Mouse (Mus musculus) embryonic fibroblast, embryonic 13.5 days (primary cell): ENCODE results near the gene Nln. TPM values are rescaled to one million over a fixed set of nuclear protein-coding genes. Genes with fewer than 3 reads are reported as not detected.

Experiments
- H3K27ac ChIP-seq: 2 replicates; pipeline ENCODE4 v1.5.1; 2012; ENCODE audit warnings: low read length, control low read depth, inconsistent platforms; ENCODE audit not compliant: insufficient read depth
- H3K4me1 ChIP-seq: 2 replicates; pipeline ENCODE4 v1.6.1; 2011; ENCODE audit warnings: low read length; ENCODE audit not compliant: control insufficient read depth, insufficient read depth
- H3K4me3 ChIP-seq: 2 replicates; pipeline ENCODE4 v1.5.1; 2011; ENCODE audit warnings: mild to moderate bottlenecking, control low read depth, low read length; ENCODE audit not compliant: insufficient read depth
- CTCF ChIP-seq: IDR thresholded peaks from 2 replicates; pipeline ENCODE4 v1.5.1; 2011; ENCODE audit warnings: mild to moderate bottlenecking, control low read depth, low read length, moderate library complexity, borderline replicate concordance; ENCODE audit not compliant: insufficient read depth
- POLR2A ChIP-seq: IDR thresholded peaks from 2 replicates; pipeline ENCODE4 v1.6.1; 2011; ENCODE audit warnings: low read depth, mild to moderate bottlenecking, control low read depth, low read length, moderate library complexity
- polyA plus RNA-seq: library from polyadenylated mRNA; stranded (reverse); fragments of >200 nt; gene quantifications from 2 replicates; pipeline ENCODE4 v1.2.4, GENCODE M21; 2011; ENCODE audit warnings: low read depth; ENCODE audit not compliant: missing spikeins, insufficient read length

Nln gene
- polyA plus RNA-seq, 1 experiment, result 44.0 TPM

- Histone ChIP-seq H3K27ac (peak overlapping the region; percentile 96), H3K4me1 (peaks cover 12% of the 10 kb centered on the region), H3K4me3 (no peak overlapping the region; the same call in 1 of the 2 replicates)
- TF ChIP-seq POLR2A (0 out of 2 replicates have a peak, but pooled peaks have one; percentile 18), CTCF (no peak)
Observed at GRCm38 (mm10) chr13:104025710-104025995, 83.8 kb downstream of the Nln start.

- Histone ChIP-seq H3K4me3 (no peak overlapping the region; the same call in 1 of the 2 replicates), H3K27ac (peak overlapping the region; percentile 96), H3K4me1 (peaks cover 12% of the 10 kb centered on the region)
- TF ChIP-seq POLR2A (no peak), CTCF (no peak)
Observed at GRCm38 (mm10) chr13:104024856-104025709, 84.3 kb downstream of the Nln start.

- Histone ChIP-seq H3K27ac (peak overlapping the region; percentile 97), H3K4me3 (no peak overlapping the region)
Observed at GRCm38 (mm10) chr13:104024275-104024674, 85.1 kb downstream of the Nln start.

GRCm38 (mm10) chr13:104023356-104023911, 86.0 kb downstream of the Nln start:
- no peak overlapping the region for H3K4me3 ChIP-seq

More at GRCm38 (mm10) chr13:104024275-104024674, 85.1 kb downstream of the Nln start:
- no peak for TF ChIP-seq POLR2A
- peaks cover 12% of the 10 kb centered on the region for H3K4me1 ChIP-seq

GRCm38 (mm10) chr13:104018466-104019076, 90.8 kb downstream of the Nln start:
- TF ChIP-seq CTCF, result no peak
- TF ChIP-seq POLR2A, result no peak
- Histone ChIP-seq H3K27ac (no peak overlapping the region), H3K4me3 (no peak overlapping the region), H3K4me1 (peaks cover 15% of the 10 kb centered on the region)

More at GRCm38 (mm10) chr13:104023356-104023911, 86.0 kb downstream of the Nln start:
- TF ChIP-seq POLR2A (peak; percentile 43), CTCF (no peak)
- peak overlapping the region; percentile 97 for H3K27ac ChIP-seq
- peaks cover 12% of the 10 kb centered on the region for H3K4me1 ChIP-seq

- peaks cover 10% of the 10 kb centered on the region for H3K4me1 ChIP-seq
- H3K4me3 ChIP-seq, result no peak overlapping the region
- TF ChIP-seq POLR2A (no peak), CTCF (no peak)
- H3K27ac ChIP-seq, result peak overlapping the region; percentile 94
Observed at GRCm38 (mm10) chr13:104015246-104016105, 93.9 kb downstream of the Nln start.

GRCm38 (mm10) chr13:104014038-104014437, 95.4 kb downstream of the Nln start:
- TF ChIP-seq CTCF (no peak), POLR2A (no peak)
- Histone ChIP-seq H3K4me3 (no peak overlapping the region), H3K27ac (no peak overlapping the region)

GRCm38 (mm10) chr13:104013380-104013779, 96.0 kb downstream of the Nln start:
- Histone ChIP-seq H3K4me1 (peaks cover 10% of the 10 kb centered on the region), H3K4me3 (no peak overlapping the region), H3K27ac (no peak overlapping the region)
- TF ChIP-seq POLR2A (no peak), CTCF (no peak)

More at GRCm38 (mm10) chr13:104014038-104014437, 95.4 kb downstream of the Nln start:
- peaks cover 10% of the 10 kb centered on the region for H3K4me1 ChIP-seq

- peaks cover 10% of the 10 kb centered on the region for H3K4me1 ChIP-seq
- H3K4me3 ChIP-seq, result no peak overlapping the region
- no peak for TF ChIP-seq CTCF
- TF ChIP-seq POLR2A, result no peak
- H3K27ac ChIP-seq, result no peak overlapping the region
Observed at GRCm38 (mm10) chr13:104012214-104012833, 97.1 kb downstream of the Nln start.
